Mouse (Mus musculus) stomach, postnatal 0 days (tissue): ENCODE measurements at regions not wholly inside any gene's neighbourhood (a gene's known extent, or its start where the extent isn't known, plus 50 kb on each side); places are given as distances from the start of the nearest gene placed in this dataset.

Experiments
- ATAC-seq: fragments of 200-750 bp; cut with Nextera tagmentation; 2 replicates; pipeline ENCODE4 v1.8.0; 2017; ENCODE audit not compliant: low FRiP score, low TSS enrichment
- DNase-seq: peaks from one replicate; pipeline ENCODE4 v3.0.0-alpha.2; 2016; ENCODE audit warnings: low spot score
- H3K27ac ChIP-seq: fragments of 300-500 bp; sonication (generic); replicated peaks from 2 replicates; pipeline ENCODE4 v1.5.1; 2014; ENCODE audit warnings: mild to moderate bottlenecking, control low read depth
- H3K27me3 ChIP-seq: fragments of 300-500 bp; sonication (generic); 2 replicates; pipeline ENCODE4 v1.6.1; 2014; ENCODE audit warnings: low read length; ENCODE audit not compliant: control insufficient read depth, insufficient read depth
- H3K36me3 ChIP-seq: fragments of 300-500 bp; sonication (generic); 2 replicates; pipeline ENCODE4 v1.6.1; 2014; ENCODE audit warnings: low read length, mixed read lengths; ENCODE audit not compliant: control insufficient read depth, insufficient read depth
- H3K4me1 ChIP-seq: fragments of 300-500 bp; sonication (generic); replicated peaks from 2 replicates; pipeline ENCODE4 v1.6.1; 2014; ENCODE audit warnings: antibody characterized with exemption; ENCODE audit not compliant: control insufficient read depth, insufficient read depth
- H3K4me2 ChIP-seq: fragments of 300-500 bp; sonication (generic); replicated peaks from 2 replicates; pipeline ENCODE4 v1.6.1; 2014; ENCODE audit warnings: low read depth, mild to moderate bottlenecking, control low read depth, moderate library complexity
- H3K4me3 ChIP-seq: fragments of 300-500 bp; sonication (generic); 2 replicates; pipeline ENCODE4 v1.5.1; 2014; ENCODE audit warnings: low read depth, low read length, control low read depth
- H3K9ac ChIP-seq: fragments of 300-500 bp; sonication (generic); 2 replicates; pipeline ENCODE4 v1.6.1; 2014; ENCODE audit warnings: mild to moderate bottlenecking, low read length, control low read depth, mixed read lengths
- H3K9me3 ChIP-seq: fragments of 300-500 bp; sonication (generic); 2 replicates; pipeline ENCODE4 v1.6.1; 2016; ENCODE audit warnings: low read length; ENCODE audit not compliant: control insufficient read depth
- CTCF ChIP-seq: IDR thresholded peaks from 2 replicates; pipeline ENCODE4 v1.5.1; 2016; ENCODE audit warnings: antibody characterized with exemption, low read depth, mild to moderate bottlenecking, moderate library complexity
- EP300 ChIP-seq: optimal IDR thresholded peaks from 2 replicates; pipeline ENCODE3; 2016; ENCODE audit warnings: antibody characterized with exemption
- WGBS: fragments of 180-500 bp; shearing (Covaris S2); extraction: QIAGEN DNeasy Blood & Tissue Kit; methylation state at CpG from one replicate; pipeline ENCODE4 v1.1.7; 2014; 5-methylcytosine and 5-hydroxymethylcytosine counted together

GRCm38 (mm10) chr19:23044510-23045464 lies 96.2 kb upstream of the Klf9 start:
- Histone ChIP-seq H3K27ac (peak overlapping the region; percentile 40; the same call in 1 of the 2 replicates), H3K4me2 (no peak overlapping the region), H3K4me1 (no peaks in the 10 kb centered on the region), H3K27me3 (no peaks in the 10 kb centered on the region), H3K9ac (no peak overlapping the region), H3K36me3 (no peaks in the 10 kb centered on the region), H3K9me3 (no peaks in the 10 kb centered on the region), H3K4me3 (no peak overlapping the region)
- 61% methylated on average over 16 of the region's 16 CpGs for WGBS
- TF ChIP-seq CTCF (no peak), EP300 (peak; percentile 61)
- ATAC-seq = no peak
- DNase-seq = no peak

GRCm38 (mm10) chr19:23051456-23051855 lies 89.6 kb upstream of the Klf9 start:
- 95% methylated on average over 4 of the region's 4 CpGs for WGBS
- no peaks in the 10 kb centered on the region for H3K9me3 ChIP-seq
- no peaks in the 10 kb centered on the region for H3K36me3 ChIP-seq
- H3K27ac ChIP-seq = no peak overlapping the region
- ATAC-seq = no peak
- no peaks in the 10 kb centered on the region for H3K27me3 ChIP-seq
- H3K4me3 ChIP-seq = no peak overlapping the region
- H3K4me1 ChIP-seq = no peaks in the 10 kb centered on the region
- H3K9ac ChIP-seq = no peak overlapping the region
- TF ChIP-seq EP300 (no peak), CTCF (no peak)
- no peak overlapping the region for H3K4me2 ChIP-seq
- DNase-seq = no peak

GRCm38 (mm10) chr19:23054440-23054839 lies 86.6 kb upstream of the Klf9 start:
- Histone ChIP-seq H3K36me3 (no peaks in the 10 kb centered on the region), H3K27me3 (no peaks in the 10 kb centered on the region), H3K4me1 (peaks cover 12% of the 10 kb centered on the region; the same call in 1 of the 2 replicates), H3K4me3 (no peak overlapping the region), H3K9me3 (no peaks in the 10 kb centered on the region), H3K9ac (no peak overlapping the region), H3K27ac (no peak overlapping the region), H3K4me2 (no peak overlapping the region)
- WGBS = 43% methylated on average over 4 of the region's 4 CpGs
- DNase-seq (no peak), ATAC-seq (no peak)
- TF ChIP-seq CTCF (no peak), EP300 (no peak)

- no peaks in the 10 kb centered on the region for H3K9me3 ChIP-seq
- no peak overlapping the region for H3K4me3 ChIP-seq
- H3K27me3 ChIP-seq = no peaks in the 10 kb centered on the region
- no peaks in the 10 kb centered on the region for H3K36me3 ChIP-seq
- H3K4me2 ChIP-seq = 0 out of 2 replicates have a peak overlapping the region, but pooled peaks have one; percentile 38
- TF ChIP-seq EP300 = no peak
- no peak for TF ChIP-seq CTCF
- peaks cover 12% of the 10 kb centered on the region; the same call in 1 of the 2 replicates for H3K4me1 ChIP-seq
- WGBS = 71% methylated on average over 5 of the region's 5 CpGs
- H3K9ac ChIP-seq = no peak overlapping the region
- H3K27ac ChIP-seq = peak overlapping the region; percentile 94
- ATAC-seq (peak; percentile 15; the same call in 1 of the 2 replicates), DNase-seq (no peak)
These were observed 84.9 kb upstream of the Klf9 start for GRCm38 (mm10) chr19:23055916-23056805.

- Histone ChIP-seq H3K9me3 (no peaks in the 10 kb centered on the region), H3K4me3 (no peak overlapping the region), H3K27me3 (no peaks in the 10 kb centered on the region), H3K36me3 (no peaks in the 10 kb centered on the region), H3K27ac (peak overlapping the region; percentile 94), H3K4me2 (peak overlapping the region; percentile 38), H3K9ac (peak overlapping the region; percentile 47), H3K4me1 (peaks cover 12% of the 10 kb centered on the region; the same call in 1 of the 2 replicates)
- WGBS = 3% methylated on average over 32 of the region's 32 CpGs
- TF ChIP-seq CTCF (no peak), EP300 (peak; percentile 93)
- ATAC-seq (peak; percentile 92), DNase-seq (peak; percentile 80)
These were observed 83.9 kb upstream of the Klf9 start for GRCm38 (mm10) chr19:23056851-23057707.
